Mouse (Mus musculus) forebrain, embryonic 11.5 days (tissue): ENCODE measurements at regions not wholly inside any gene's neighbourhood (a gene's known extent, or its start where the extent isn't known, plus 50 kb on each side); places are given as distances from the start of the nearest gene placed in this dataset.

Experiments
- ATAC-seq: fragments of 200-750 bp; cut with Nextera tagmentation; replicated peaks from 2 replicates; pipeline ENCODE4 v1.8.0; 2017; ENCODE audit warnings: moderate TSS enrichment; ENCODE audit not compliant: low FRiP score
- DNase-seq: peaks from one replicate; pipeline ENCODE4 v3.0.0-alpha.2; 2017; ENCODE audit warnings: low spot score
- H3K27ac ChIP-seq: fragments of 300-500 bp; sonication (generic); 2 replicates; pipeline ENCODE4 v1.5.1; 2014; ENCODE audit warnings: low read depth, low read length
- H3K27me3 ChIP-seq: fragments of 300-500 bp; sonication (generic); 2 replicates; pipeline ENCODE4 v1.6.1; 2014; ENCODE audit warnings: mild to moderate bottlenecking, low read length, mixed read lengths; ENCODE audit not compliant: control insufficient read depth, insufficient read depth
- H3K36me3 ChIP-seq: fragments of 300-500 bp; sonication (generic); 2 replicates; pipeline ENCODE4 v1.6.1; 2014; ENCODE audit warnings: mild to moderate bottlenecking, low read length, moderate library complexity, mixed read lengths; ENCODE audit not compliant: control insufficient read depth, insufficient read depth
- H3K4me1 ChIP-seq: fragments of 300-500 bp; sonication (generic); replicated peaks from 2 replicates; pipeline ENCODE4 v1.6.1; 2014; ENCODE audit warnings: low read length, mixed read lengths; ENCODE audit not compliant: control insufficient read depth, insufficient read depth
- H3K4me2 ChIP-seq: fragments of 300-500 bp; sonication (generic); 2 replicates; pipeline ENCODE4 v1.6.1; 2014; ENCODE audit warnings: low read depth, mild to moderate bottlenecking, low read length, moderate library complexity, mixed read lengths; ENCODE audit not compliant: severe bottlenecking
- H3K4me3 ChIP-seq: fragments of 300-500 bp; sonication (generic); 2 replicates; pipeline ENCODE4 v1.5.1; 2014; ENCODE audit warnings: low read depth, low read length
- H3K9ac ChIP-seq: fragments of 300-500 bp; sonication (generic); 2 replicates; pipeline ENCODE4 v1.6.1; 2014; ENCODE audit warnings: low read length
- H3K9me3 ChIP-seq: fragments of 300-500 bp; sonication (generic); 2 replicates; pipeline ENCODE4 v1.6.1; 2016; ENCODE audit warnings: low read length, mixed read lengths; ENCODE audit not compliant: control insufficient read depth
- WGBS: fragments of 180-500 bp; shearing (Covaris S2); extraction: QIAGEN DNeasy Blood & Tissue Kit; methylation state at CpG from one replicate; pipeline ENCODE4 v1.1.7; 2014; 5-methylcytosine and 5-hydroxymethylcytosine counted together

- no peak overlapping the region for H3K27ac ChIP-seq
- no peak overlapping the region for H3K9ac ChIP-seq
- H3K9me3 ChIP-seq = no peaks in the 10 kb centered on the region
- H3K27me3 ChIP-seq = no peaks in the 10 kb centered on the region
- DNase-seq (no peak), ATAC-seq (no peak)
- H3K4me1 ChIP-seq = no peaks in the 10 kb centered on the region
- no peak overlapping the region for H3K4me3 ChIP-seq
- H3K4me2 ChIP-seq = no peak overlapping the region
- WGBS = 70% methylated on average over 8 of the region's 8 CpGs
- no peaks in the 10 kb centered on the region for H3K36me3 ChIP-seq
Measured at GRCm38 (mm10) chr1:184353832-184354449, 319.8 kb upstream of the 1700056E22Rik start.

GRCm38 (mm10) chr1:184351760-184352159 is 317.7 kb upstream of the 1700056E22Rik start:
- H3K4me2 ChIP-seq = no peak overlapping the region
- DNase-seq = no peak
- no peak overlapping the region for H3K27ac ChIP-seq
- no peak overlapping the region for H3K9ac ChIP-seq
- WGBS = 83% methylated on average over 5 of the region's 5 CpGs
- no peak for ATAC-seq
- no peaks in the 10 kb centered on the region for H3K27me3 ChIP-seq
- no peaks in the 10 kb centered on the region for H3K9me3 ChIP-seq
- no peak overlapping the region for H3K4me3 ChIP-seq
- H3K4me1 ChIP-seq = no peaks in the 10 kb centered on the region
- no peaks in the 10 kb centered on the region for H3K36me3 ChIP-seq

- 71% methylated on average over 2 of the region's 2 CpGs for WGBS
- Histone ChIP-seq H3K4me3 (no peak overlapping the region), H3K9me3 (no peaks in the 10 kb centered on the region), H3K36me3 (no peaks in the 10 kb centered on the region), H3K27me3 (no peaks in the 10 kb centered on the region), H3K4me2 (no peak overlapping the region), H3K27ac (no peak overlapping the region), H3K4me1 (no peaks in the 10 kb centered on the region), H3K9ac (no peak overlapping the region)
- no peak for DNase-seq
- ATAC-seq = no peak
Measured at GRCm38 (mm10) chr1:184344829-184345228, 310.7 kb upstream of the 1700056E22Rik start.

GRCm38 (mm10) chr1:184335952-184336351 is 301.9 kb upstream of the 1700056E22Rik start:
- 83% methylated on average over 3 of the region's 3 CpGs for WGBS
- ATAC-seq (no peak), DNase-seq (no peak)

GRCm38 (mm10) chr1:184335281-184335680 is 301.2 kb upstream of the 1700056E22Rik start:
- peak; percentile 56 for DNase-seq
- Histone ChIP-seq H3K4me2 (no peak overlapping the region), H3K9ac (no peak overlapping the region), H3K9me3 (no peaks in the 10 kb centered on the region), H3K36me3 (no peaks in the 10 kb centered on the region), H3K27ac (no peak overlapping the region), H3K4me3 (no peak overlapping the region), H3K4me1 (no peaks in the 10 kb centered on the region), H3K27me3 (no peaks in the 10 kb centered on the region)
- WGBS = 61% methylated on average over 6 of the region's 6 CpGs
- no peak for ATAC-seq

More at GRCm38 (mm10) chr1:184335952-184336351, 301.9 kb upstream of the 1700056E22Rik start:
- no peak overlapping the region for H3K9ac ChIP-seq
- H3K4me1 ChIP-seq = no peaks in the 10 kb centered on the region
- no peaks in the 10 kb centered on the region for H3K36me3 ChIP-seq
- no peak overlapping the region for H3K4me2 ChIP-seq
- no peaks in the 10 kb centered on the region for H3K9me3 ChIP-seq
- H3K27ac ChIP-seq = no peak overlapping the region
- no peak overlapping the region for H3K4me3 ChIP-seq
- no peaks in the 10 kb centered on the region for H3K27me3 ChIP-seq

- 78% methylated on average over 5 of the region's 5 CpGs for WGBS
Measured at GRCm38 (mm10) chr1:184334818-184335217, 300.7 kb upstream of the 1700056E22Rik start.

GRCm38 (mm10) chr1:184333086-184333485 is 299.0 kb upstream of the 1700056E22Rik start:
- Histone ChIP-seq H3K27ac (no peak overlapping the region), H3K9ac (no peak overlapping the region), H3K36me3 (no peaks in the 10 kb centered on the region), H3K9me3 (no peaks in the 10 kb centered on the region), H3K27me3 (no peaks in the 10 kb centered on the region), H3K4me2 (no peak overlapping the region), H3K4me1 (no peaks in the 10 kb centered on the region), H3K4me3 (no peak overlapping the region)
- ATAC-seq (no peak), DNase-seq (no peak)
- 72% methylated on average over 5 of the region's 5 CpGs for WGBS

More at GRCm38 (mm10) chr1:184334818-184335217, 300.7 kb upstream of the 1700056E22Rik start:
- no peak overlapping the region for H3K9ac ChIP-seq
- DNase-seq = no peak
- no peaks in the 10 kb centered on the region for H3K4me1 ChIP-seq
- no peak overlapping the region for H3K4me3 ChIP-seq
- no peak overlapping the region for H3K27ac ChIP-seq
- no peak for ATAC-seq
- H3K27me3 ChIP-seq = no peaks in the 10 kb centered on the region
- no peak overlapping the region for H3K4me2 ChIP-seq
- no peaks in the 10 kb centered on the region for H3K9me3 ChIP-seq
- no peaks in the 10 kb centered on the region for H3K36me3 ChIP-seq

GRCm38 (mm10) chr1:184330516-184331350 is 296.6 kb upstream of the 1700056E22Rik start:
- Histone ChIP-seq H3K9ac (no peak overlapping the region), H3K27ac (no peak overlapping the region), H3K36me3 (no peaks in the 10 kb centered on the region), H3K4me1 (no peaks in the 10 kb centered on the region), H3K9me3 (no peaks in the 10 kb centered on the region), H3K4me2 (no peak overlapping the region), H3K4me3 (no peak overlapping the region), H3K27me3 (no peaks in the 10 kb centered on the region)
- DNase-seq (no peak), ATAC-seq (no peak)
- WGBS = 90% methylated on average over 11 of the region's 11 CpGs
